Mouse (Mus musculus): ENCODE data around the gene Ppp1r3c. TPM values are rescaled to one million over a fixed set of nuclear protein-coding genes. Genes with fewer than 3 reads are reported as not detected.

Gene Ppp1r3c
- polyA plus RNA-seq (2014; fragmentation: Illumina TruSeq; extraction: RNeasy Lipid Tissue Mini Kit (QIAGEN cat#74804); ENCODE audit: low read depth, low replicate concordance), result 122 TPM

GRCm38 (mm10) chr19:36736537-36736936 lies at the start of gene Ppp1r3c:
Gene Ppp1r3c (minus strand): TSS chr19:36736653.

Other genes with a start within 250 kb of the Ppp1r3c start
- 2.8 TPM for gene Hectd2, start 182.0 kb downstream of the Ppp1r3c start, polyA plus RNA-seq (2014; fragmentation: Illumina TruSeq; extraction: RNeasy Lipid Tissue Mini Kit (QIAGEN cat#74804); ENCODE audit: low read depth, low replicate concordance)
- 40.4 TPM for gene Tnks2, start 97.6 kb upstream of the Ppp1r3c start, polyA plus RNA-seq (2014; fragmentation: Illumina TruSeq; extraction: RNeasy Lipid Tissue Mini Kit (QIAGEN cat#74804); ENCODE audit: low read depth, low replicate concordance)
- 0.72 TPM for gene Fgfbp3, start 183.0 kb upstream of the Ppp1r3c start, polyA plus RNA-seq (2014; fragmentation: Illumina TruSeq; extraction: RNeasy Lipid Tissue Mini Kit (QIAGEN cat#74804); ENCODE audit: low read depth, low replicate concordance)
- 12.8 TPM for gene Btaf1, start 189.4 kb upstream of the Ppp1r3c start, polyA plus RNA-seq (2014; fragmentation: Illumina TruSeq; extraction: RNeasy Lipid Tissue Mini Kit (QIAGEN cat#74804); ENCODE audit: low read depth, low replicate concordance)